Mouse (Mus musculus) neural tube, embryonic 14.5 days (tissue): ENCODE measurements at regions not wholly inside any gene's neighbourhood (a gene's known extent, or its start where the extent isn't known, plus 50 kb on each side); places are given as distances from the start of the nearest gene placed in this dataset.
"Not testable (repeated sequence)": the region's sequence is repeated elsewhere in the genome, so short reads cannot be mapped to it uniquely, and the experiment has no call there.

ENCODE experiments used
- ATAC-seq: fragments of 200-750 bp; cut with Nextera tagmentation; 2 replicates; pipeline ENCODE4 v1.8.0; 2017; ENCODE audit warnings: low read depth, mild to moderate bottlenecking, moderate TSS enrichment, moderate library complexity
- H3K27ac ChIP-seq: fragments of 300-500 bp; sonication (generic); 2 replicates; pipeline ENCODE4 v1.5.1; 2014; ENCODE audit warnings: low read depth, mild to moderate bottlenecking, control low read depth, low read length, moderate library complexity, mixed read lengths
- H3K27me3 ChIP-seq: fragments of 300-500 bp; sonication (generic); 2 replicates; pipeline ENCODE4 v1.6.1; 2014; ENCODE audit warnings: low read length; ENCODE audit not compliant: control insufficient read depth, insufficient read depth
- H3K36me3 ChIP-seq: fragments of 300-500 bp; sonication (generic); 2 replicates; pipeline ENCODE4 v1.6.1; 2014; ENCODE audit warnings: low read length, mixed read lengths; ENCODE audit not compliant: control insufficient read depth, insufficient read depth
- H3K4me1 ChIP-seq: fragments of 300-500 bp; sonication (generic); 2 replicates; pipeline ENCODE4 v1.6.1; 2014; ENCODE audit warnings: low read length; ENCODE audit not compliant: control insufficient read depth, insufficient read depth
- H3K4me2 ChIP-seq: fragments of 300-500 bp; sonication (generic); 2 replicates; pipeline ENCODE4 v1.6.1; 2014; ENCODE audit warnings: mild to moderate bottlenecking, low read depth, low read length, control low read depth
- H3K4me3 ChIP-seq: fragments of 300-500 bp; sonication (generic); 2 replicates; pipeline ENCODE4 v1.5.1; 2014; ENCODE audit warnings: low read depth, low read length, control low read depth, mixed read lengths
- H3K9ac ChIP-seq: fragments of 300-500 bp; sonication (generic); replicated peaks from 2 replicates; pipeline ENCODE4 v1.6.1; 2014; ENCODE audit warnings: low read depth, mild to moderate bottlenecking, control low read depth, low read length, mixed read lengths
- H3K9me3 ChIP-seq: fragments of 300-500 bp; sonication (generic); 2 replicates; pipeline ENCODE4 v1.6.1; 2016; ENCODE audit warnings: low read length; ENCODE audit not compliant: control insufficient read depth
- WGBS: fragments of 180-500 bp; shearing (Covaris S2); extraction: QIAGEN DNeasy Blood & Tissue Kit; methylation state at CpG from one replicate; pipeline ENCODE4 v1.1.7; 2014; 5-methylcytosine and 5-hydroxymethylcytosine counted together

- Histone ChIP-seq H3K9me3 (no peaks in the 10 kb centered on the region), H3K4me1 (no peaks in the 10 kb centered on the region), H3K27me3 (no peaks in the 10 kb centered on the region), H3K36me3 (no peaks in the 10 kb centered on the region), H3K9ac (no peak overlapping the region), H3K4me2 (no peak overlapping the region), H3K27ac (no peak overlapping the region), H3K4me3 (no peak overlapping the region)
- no peak for ATAC-seq
These were observed 1442.4 kb upstream of the Tacstd2 start for GRCm38 (mm10) chr6:68977959-68978358.

- no peak overlapping the region for H3K4me3 ChIP-seq
- no peak for ATAC-seq
- no peak overlapping the region for H3K27ac ChIP-seq
- no peak overlapping the region for H3K4me2 ChIP-seq
- H3K4me1 ChIP-seq, result no peaks in the 10 kb centered on the region
- no peaks in the 10 kb centered on the region for H3K9me3 ChIP-seq
- H3K36me3 ChIP-seq, result no peaks in the 10 kb centered on the region
- H3K9ac ChIP-seq, result no peak overlapping the region
- H3K27me3 ChIP-seq, result no peaks in the 10 kb centered on the region
These were observed 1428.4 kb upstream of the Tacstd2 start for GRCm38 (mm10) chr6:68964012-68964411.

GRCm38 (mm10) chr6:68938104-68938503, 1402.5 kb upstream of the Tacstd2 start:
- not testable (repeated sequence) for H3K4me1 ChIP-seq, H3K4me2 ChIP-seq, H3K36me3 ChIP-seq, H3K9me3 ChIP-seq, H3K27me3 ChIP-seq, H3K9ac ChIP-seq, H3K4me3 ChIP-seq, H3K27ac ChIP-seq, ATAC-seq

- not testable (repeated sequence) for H3K27me3 ChIP-seq, H3K36me3 ChIP-seq, H3K4me2 ChIP-seq, ATAC-seq, H3K27ac ChIP-seq, H3K9me3 ChIP-seq, H3K9ac ChIP-seq, H3K4me3 ChIP-seq, H3K4me1 ChIP-seq
These were observed 1396.3 kb upstream of the Tacstd2 start for GRCm38 (mm10) chr6:68931860-68932259.

- Histone ChIP-seq H3K9ac (no peak overlapping the region), H3K27ac (no peak overlapping the region), H3K4me3 (no peak overlapping the region), H3K4me1 (no peaks in the 10 kb centered on the region), H3K27me3 (no peaks in the 10 kb centered on the region), H3K36me3 (no peaks in the 10 kb centered on the region), H3K4me2 (no peak overlapping the region), H3K9me3 (no peaks in the 10 kb centered on the region)
- no peak for ATAC-seq
These were observed 1379.9 kb upstream of the Tacstd2 start for GRCm38 (mm10) chr6:68915536-68915935.

GRCm38 (mm10) chr6:68884130-68884529, 1348.5 kb upstream of the Tacstd2 start:
- no peak for ATAC-seq
- H3K27ac ChIP-seq, result no peak overlapping the region

GRCm38 (mm10) chr6:68852761-68853160, 1317.2 kb upstream of the Tacstd2 start:
- H3K36me3 ChIP-seq, H3K4me1 ChIP-seq, H3K4me2 ChIP-seq, ATAC-seq, H3K27me3 ChIP-seq, H3K9me3 ChIP-seq, H3K4me3 ChIP-seq, H3K9ac ChIP-seq, H3K27ac ChIP-seq: not testable (repeated sequence)

More at GRCm38 (mm10) chr6:68884130-68884529, 1348.5 kb upstream of the Tacstd2 start:
- no peaks in the 10 kb centered on the region for H3K36me3 ChIP-seq
- H3K4me1 ChIP-seq, result no peaks in the 10 kb centered on the region
- H3K4me2 ChIP-seq, result no peak overlapping the region
- H3K27me3 ChIP-seq, result no peaks in the 10 kb centered on the region
- no peak overlapping the region for H3K4me3 ChIP-seq
- no peaks in the 10 kb centered on the region for H3K9me3 ChIP-seq
- WGBS, result 93% methylated on average over 1 of the region's 1 CpGs
- no peak overlapping the region for H3K9ac ChIP-seq

GRCm38 (mm10) chr6:68852286-68852685, 1316.7 kb upstream of the Tacstd2 start:
- H3K9ac ChIP-seq, result no peak overlapping the region
- H3K27ac ChIP-seq, result no peak overlapping the region
- no peaks in the 10 kb centered on the region for H3K9me3 ChIP-seq
- ATAC-seq, result no peak
- H3K36me3 ChIP-seq, result no peaks in the 10 kb centered on the region
- no peak overlapping the region for H3K4me2 ChIP-seq
- no peaks in the 10 kb centered on the region for H3K4me1 ChIP-seq
- WGBS, result 94% methylated on average over 2 of the region's 2 CpGs
- H3K4me3 ChIP-seq, result no peak overlapping the region
- no peaks in the 10 kb centered on the region for H3K27me3 ChIP-seq

GRCm38 (mm10) chr6:68835186-68835585, 1299.6 kb upstream of the Tacstd2 start:
- ATAC-seq, result no peak
- Histone ChIP-seq H3K27ac (no peak overlapping the region), H3K9ac (no peak overlapping the region), H3K36me3 (no peaks in the 10 kb centered on the region), H3K4me3 (no peak overlapping the region), H3K9me3 (no peaks in the 10 kb centered on the region), H3K27me3 (no peaks in the 10 kb centered on the region), H3K4me1 (no peaks in the 10 kb centered on the region), H3K4me2 (no peak overlapping the region)
- 70% methylated on average over 1 of the region's 1 CpGs for WGBS

GRCm38 (mm10) chr6:68834633-68835032, 1299.0 kb upstream of the Tacstd2 start:
- Histone ChIP-seq H3K4me2 (no peak overlapping the region), H3K9me3 (no peaks in the 10 kb centered on the region), H3K4me3 (no peak overlapping the region), H3K4me1 (no peaks in the 10 kb centered on the region), H3K9ac (no peak overlapping the region), H3K36me3 (no peaks in the 10 kb centered on the region), H3K27ac (no peak overlapping the region), H3K27me3 (no peaks in the 10 kb centered on the region)
- WGBS, result 80% methylated on average over 4 of the region's 4 CpGs
- ATAC-seq, result no peak
